In genomic region chr1:189951861-189952260, GRCm38 (mm10) we compare ENCODE assay signal across 26 mouse cellular contexts.
"Had no signal": no experiment of that assay in that cellular context is flagged by ENCODE, and none has a peak within 500 bp of the region (broad histone marks: within the 10 kb centered on the region; RNA-seq: fewer than 3 reads in every experiment).

No protein-coding gene starts in this region.

- H3K27me3 ChIP-seq: embryonic facial prominence, embryonic 12.5 days; embryonic facial prominence, embryonic 13.5 days; embryonic facial prominence, embryonic 15.5 days; forebrain, embryonic 12.5 days; forebrain, embryonic 15.5 days had no signal

- DNase-seq: cerebellum, adult 2 months; cerebellum, adult 8-10 months; cerebellum, adult 9-10 months; cerebellum, adult 9-11 months; cerebellum, postnatal 14 days; cerebellum, postnatal 25 days; cerebellum, postnatal 36 days; embryo, embryonic 11 days; gastrocnemius, adult 2 months; gastrocnemius, postnatal 10 days; gastrocnemius, postnatal 14 days; gastrocnemius, postnatal 25 days; gastrocnemius, postnatal 36 days; heart, adult 18-20 months; heart, adult 2 months had no signal

- H3K4me2 ChIP-seq: embryonic facial prominence, embryonic 12.5 days; embryonic facial prominence, embryonic 13.5 days; embryonic facial prominence, embryonic 15.5 days; forebrain, embryonic 12.5 days; forebrain, embryonic 15.5 days had no signal

- ATAC-seq: forebrain, embryonic 14.5 days; forebrain, embryonic 15.5 days; forebrain, embryonic 16.5 days had no signal

- H3K9ac ChIP-seq: embryonic facial prominence, embryonic 12.5 days; embryonic facial prominence, embryonic 13.5 days; embryonic facial prominence, embryonic 15.5 days; forebrain, embryonic 12.5 days; forebrain, embryonic 15.5 days had no signal

- H3K4me3 ChIP-seq: embryonic facial prominence, embryonic 10.5 days; embryonic facial prominence, embryonic 12.5 days; embryonic facial prominence, embryonic 13.5 days; embryonic facial prominence, embryonic 15.5 days; erythroblast, embryonic 14.5 days; forebrain, embryonic 10.5 days; forebrain, embryonic 12.5 days; forebrain, embryonic 15.5 days; gastrocnemius, adult 2 months; heart, adult 2 months; heart, embryonic 10.5 days had no signal

- H3K4me1 ChIP-seq: embryonic facial prominence, embryonic 10.5 days; embryonic facial prominence, embryonic 12.5 days; embryonic facial prominence, embryonic 13.5 days; embryonic facial prominence, embryonic 15.5 days; forebrain, embryonic 12.5 days; forebrain, embryonic 15.5 days had no signal

- H3K9me3 ChIP-seq: embryonic facial prominence, embryonic 10.5 days; embryonic facial prominence, embryonic 12.5 days; embryonic facial prominence, embryonic 13.5 days; embryonic facial prominence, embryonic 15.5 days; forebrain, embryonic 10.5 days; forebrain, embryonic 12.5 days; forebrain, embryonic 15.5 days; heart, embryonic 10.5 days had no signal

- H3K36me3 ChIP-seq: embryonic facial prominence, embryonic 10.5 days; embryonic facial prominence, embryonic 12.5 days; embryonic facial prominence, embryonic 13.5 days; embryonic facial prominence, embryonic 15.5 days; forebrain, embryonic 10.5 days; forebrain, embryonic 12.5 days; forebrain, embryonic 15.5 days; heart, embryonic 10.5 days had no signal

- H3K27ac ChIP-seq: embryonic facial prominence, embryonic 10.5 days; embryonic facial prominence, embryonic 12.5 days; embryonic facial prominence, embryonic 13.5 days; embryonic facial prominence, embryonic 15.5 days; forebrain, embryonic 10.5 days; forebrain, embryonic 12.5 days; forebrain, embryonic 15.5 days; gastrocnemius, adult 2 months; heart, adult 2 months; heart, embryonic 10.5 days had no signal
